Mouse (Mus musculus) limb, embryonic 10.5 days (tissue): Measurements from ENCODE around the gene Map3k15. TPM values are rescaled to one million over a fixed set of nuclear protein-coding genes. Genes with fewer than 3 reads are reported as not detected.

Experiments used
- DNase-seq: peaks from one replicate; pipeline ENCODE4 v3.0.0-alpha.2; 2017; ENCODE audit warnings: low spot score
- H3K27ac ChIP-seq: fragments of 300-500 bp; sonication (generic); 2 replicates; pipeline ENCODE4 v1.5.1; 2016; ENCODE audit warnings: mild to moderate bottlenecking
- H3K27me3 ChIP-seq: fragments of 300-500 bp; sonication (generic); 2 replicates; pipeline ENCODE4 v1.6.1; 2016; ENCODE audit warnings: low read depth, mild to moderate bottlenecking; ENCODE audit not compliant: poor library complexity, severe bottlenecking
- H3K36me3 ChIP-seq: fragments of 300-500 bp; sonication (generic); 2 replicates; pipeline ENCODE4 v1.6.1; 2016; ENCODE audit warnings: mild to moderate bottlenecking, moderate library complexity
- H3K4me1 ChIP-seq: fragments of 300-500 bp; sonication (generic); 2 replicates; pipeline ENCODE4 v1.6.1; 2016
- H3K4me3 ChIP-seq: fragments of 300-500 bp; sonication (generic); 2 replicates; pipeline ENCODE4 v1.5.1; 2016; ENCODE audit warnings: mild to moderate bottlenecking, moderate library complexity
- H3K9me3 ChIP-seq: fragments of 300-500 bp; sonication (generic); replicated peaks from 2 replicates; pipeline ENCODE4 v1.6.1; 2016; ENCODE audit warnings: mild to moderate bottlenecking
- WGBS: fragments of 180-500 bp; shearing (Covaris S2); methylation state at CpG from one replicate; pipeline ENCODE4 v1.1.7; 2016; 5-methylcytosine and 5-hydroxymethylcytosine counted together
- polyA plus RNA-seq: library from polyadenylated mRNA; unstranded; fragments of >200 nt; fragmentation: Nextera tagmentation; extraction: Ambion mirVana; gene quantifications from 2 replicates; pipeline ENCODE4 v1.2.1, GENCODE M21; 2016

The Map3k15 gene
- polyA plus RNA-seq, 1 experiment from 2014 or later, result 0.15 TPM

DNA sequence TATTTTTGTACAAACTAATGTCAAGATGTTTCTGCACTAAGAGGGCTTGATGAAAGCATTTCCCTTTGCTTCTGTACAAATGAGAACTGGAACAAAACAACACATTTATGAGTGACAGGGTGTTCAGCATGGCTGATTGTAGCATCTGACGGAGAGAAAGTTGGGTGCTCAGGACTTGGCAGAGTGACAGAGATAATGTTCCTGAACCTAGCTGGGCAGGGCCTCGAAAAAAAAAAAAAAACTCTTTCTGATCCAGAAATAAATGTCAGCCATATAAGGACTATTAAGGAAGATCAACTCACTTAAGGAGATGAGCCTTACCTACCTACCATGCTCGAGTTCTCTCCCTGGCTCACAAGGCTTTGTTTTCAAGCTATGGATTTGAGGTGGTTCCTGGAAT, 12.0 kb upstream of the Map3k15 start:
- Histone ChIP-seq H3K27me3 (peaks cover 83% of the 10 kb centered on the region), H3K36me3 (no peaks in the 10 kb centered on the region), H3K27ac (no peak overlapping the region), H3K4me1 (no peaks in the 10 kb centered on the region), H3K9me3 (no peaks in the 10 kb centered on the region), H3K4me3 (no peak overlapping the region)
- 79% methylated on average over 3 of the region's 3 CpGs for WGBS
- DNase-seq, result no peak

- no peaks in the 10 kb centered on the region for H3K36me3 ChIP-seq
- H3K4me1 ChIP-seq, result no peaks in the 10 kb centered on the region
- H3K9me3 ChIP-seq, result no peaks in the 10 kb centered on the region
- H3K27me3 ChIP-seq, result peaks cover 96% of the 10 kb centered on the region
- 92% methylated on average over 6 of the region's 6 CpGs for WGBS
- DNase-seq, result no peak
- no peak overlapping the region for H3K27ac ChIP-seq
- H3K4me3 ChIP-seq, result no peak overlapping the region
Observed at GRCm38 (mm10) chrX:159995808-159996207, 7.6 kb downstream of the Map3k15 start.

- H3K27ac ChIP-seq, result no peak overlapping the region
- H3K27me3 ChIP-seq, result peaks cover 63% of the 10 kb centered on the region
- no peak overlapping the region for H3K4me3 ChIP-seq
- no peaks in the 10 kb centered on the region for H3K4me1 ChIP-seq
- no peak for DNase-seq
- H3K9me3 ChIP-seq, result no peaks in the 10 kb centered on the region
- H3K36me3 ChIP-seq, result no peaks in the 10 kb centered on the region
- WGBS, result 72% methylated on average over 1 of the region's 1 CpGs
Observed at GRCm38 (mm10) chrX:160053306-160053705, 65.1 kb downstream of the Map3k15 start.

GRCm38 (mm10) chrX:160054643-160055042, 66.4 kb downstream of the Map3k15 start:
- H3K27me3 ChIP-seq, result peaks cover 57% of the 10 kb centered on the region
- WGBS, result 88% methylated on average over 5 of the region's 5 CpGs
- no peaks in the 10 kb centered on the region for H3K9me3 ChIP-seq

GRCm38 (mm10) chrX:160091973-160092372, 103.7 kb downstream of the Map3k15 start:
- DNase-seq, result no peak
- H3K9me3 ChIP-seq, result no peaks in the 10 kb centered on the region
- no peaks in the 10 kb centered on the region for H3K36me3 ChIP-seq
- H3K4me3 ChIP-seq, result no peak overlapping the region
- H3K27me3 ChIP-seq, result peaks cover 55% of the 10 kb centered on the region
- WGBS, result 88% methylated on average over 1 of the region's 1 CpGs
- H3K4me1 ChIP-seq, result no peaks in the 10 kb centered on the region
- H3K27ac ChIP-seq, result no peak overlapping the region

More at GRCm38 (mm10) chrX:160054643-160055042, 66.4 kb downstream of the Map3k15 start:
- H3K4me3 ChIP-seq, result no peak overlapping the region
- no peak overlapping the region for H3K27ac ChIP-seq
- H3K36me3 ChIP-seq, result no peaks in the 10 kb centered on the region
- no peak for DNase-seq
- no peaks in the 10 kb centered on the region for H3K4me1 ChIP-seq

DNA sequence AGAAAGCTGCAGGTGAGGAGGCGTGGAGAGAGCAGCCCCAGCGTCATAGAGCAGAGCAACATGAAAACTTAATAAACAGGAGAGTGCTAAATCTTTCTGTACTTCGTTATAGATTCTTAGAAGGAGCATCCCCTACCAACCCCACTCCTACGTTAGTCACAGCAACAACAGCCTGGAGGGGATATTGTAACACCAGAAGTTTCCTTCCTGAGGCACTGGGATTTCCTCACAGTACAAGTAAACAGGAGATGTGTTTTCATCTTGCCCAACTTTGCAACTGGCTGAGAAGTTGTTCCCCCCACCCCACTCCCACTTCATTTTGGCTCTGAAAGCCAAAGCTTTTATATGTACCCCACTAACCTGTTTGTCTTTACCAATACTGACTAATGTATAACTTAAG, 119.6 kb downstream of the Map3k15 start:
- peaks cover 87% of the 10 kb centered on the region for H3K27me3 ChIP-seq
- no peak for DNase-seq
- H3K36me3 ChIP-seq, result no peaks in the 10 kb centered on the region
- H3K9me3 ChIP-seq, result no peaks in the 10 kb centered on the region
- H3K4me3 ChIP-seq, result no peak overlapping the region
- no peak overlapping the region for H3K27ac ChIP-seq
- 67% methylated on average over 4 of the region's 4 CpGs for WGBS
- H3K4me1 ChIP-seq, result no peaks in the 10 kb centered on the region

GRCm38 (mm10) chrX:160113777-160114176, 125.5 kb downstream of the Map3k15 start:
- 94% methylated on average over 1 of the region's 1 CpGs for WGBS
- H3K27ac ChIP-seq, result no peak overlapping the region
- H3K4me3 ChIP-seq, result no peak overlapping the region
- H3K9me3 ChIP-seq, result no peaks in the 10 kb centered on the region
- DNase-seq, result no peak
- H3K4me1 ChIP-seq, result no peaks in the 10 kb centered on the region
- 0 out of 2 replicates have a peak, but pooled peaks cover under 1% of the 10 kb centered on the region for H3K36me3 ChIP-seq
- peaks cover 88% of the 10 kb centered on the region for H3K27me3 ChIP-seq

GRCm38 (mm10) chrX:160116074-160116473, 127.8 kb downstream of the Map3k15 start:
- Histone ChIP-seq H3K36me3 (peaks cover 17% of the 10 kb centered on the region), H3K4me1 (no peaks in the 10 kb centered on the region), H3K27ac (no peak overlapping the region), H3K9me3 (no peaks in the 10 kb centered on the region), H3K27me3 (peaks cover 90% of the 10 kb centered on the region), H3K4me3 (no peak overlapping the region)
- DNase-seq, result no peak

DNA sequence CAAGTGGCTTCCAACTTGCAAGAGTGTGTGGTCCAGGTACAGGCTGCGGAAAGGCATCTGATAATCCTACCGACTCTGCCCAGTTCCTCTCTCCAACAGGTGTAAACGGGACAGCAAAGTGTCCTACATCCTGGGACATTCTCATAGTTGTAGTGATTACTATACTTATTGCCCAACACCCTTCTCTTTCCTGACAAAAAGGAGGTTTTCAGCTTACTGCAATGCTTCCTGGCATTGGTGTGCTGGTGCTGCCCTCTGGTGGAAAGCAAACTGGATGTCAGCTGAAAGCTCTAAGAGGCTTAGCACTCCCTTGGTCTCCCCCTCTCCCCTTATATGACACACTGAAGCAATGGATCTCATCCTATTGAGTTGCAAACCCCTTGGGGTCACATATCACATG, 128.4 kb downstream of the Map3k15 start:
- 85% methylated on average over 3 of the region's 3 CpGs for WGBS
- H3K27ac ChIP-seq, result no peak overlapping the region
- no peaks in the 10 kb centered on the region for H3K4me1 ChIP-seq
- H3K9me3 ChIP-seq, result no peaks in the 10 kb centered on the region
- peaks cover 22% of the 10 kb centered on the region for H3K36me3 ChIP-seq
- peaks cover 90% of the 10 kb centered on the region for H3K27me3 ChIP-seq
- H3K4me3 ChIP-seq, result no peak overlapping the region
- DNase-seq, result peak; percentile 44

DNA sequence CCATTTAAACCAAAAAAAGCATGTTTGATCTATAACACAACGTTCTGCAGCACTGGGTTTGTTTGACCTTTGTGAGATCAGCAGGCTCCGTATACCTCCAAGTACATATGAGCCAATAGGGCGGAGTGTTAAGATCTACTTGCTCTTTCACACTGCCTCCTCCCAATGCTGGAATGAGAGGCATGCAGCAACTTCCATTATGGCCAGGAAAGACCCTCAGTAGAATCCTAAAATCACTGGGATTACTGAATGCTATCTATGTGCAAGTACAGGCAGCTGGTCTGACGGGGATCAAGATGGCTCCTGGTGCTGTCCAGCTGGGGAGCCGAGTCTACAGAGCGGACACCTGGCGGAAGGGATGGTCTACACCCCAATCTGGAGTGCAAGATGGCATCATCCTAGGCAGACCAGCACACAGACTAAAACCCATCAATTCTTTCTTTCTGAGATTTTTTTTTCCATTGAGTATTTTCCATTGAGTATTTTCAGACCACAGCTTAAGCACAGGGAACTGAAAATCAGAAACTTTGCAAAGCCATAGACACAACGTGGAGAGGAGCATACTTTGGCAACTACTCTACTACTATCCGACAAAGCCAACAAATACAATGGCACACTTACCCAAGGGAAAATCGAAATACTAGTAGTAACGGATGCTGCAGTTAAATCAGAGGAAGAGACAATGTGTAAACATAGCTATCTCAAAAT, 146.1 kb downstream of the Map3k15 start:
- WGBS, result 91% methylated on average over 11 of the region's 11 CpGs
- Histone ChIP-seq H3K4me1 (0 out of 2 replicates have a peak, but pooled peaks cover 2% of the 10 kb centered on the region), H3K27ac (no peak overlapping the region), H3K27me3 (peaks cover 82% of the 10 kb centered on the region), H3K9me3 (no peaks in the 10 kb centered on the region), H3K4me3 (no peak overlapping the region), H3K36me3 (peaks cover 26% of the 10 kb centered on the region)
- DNase-seq, result no peak

DNA sequence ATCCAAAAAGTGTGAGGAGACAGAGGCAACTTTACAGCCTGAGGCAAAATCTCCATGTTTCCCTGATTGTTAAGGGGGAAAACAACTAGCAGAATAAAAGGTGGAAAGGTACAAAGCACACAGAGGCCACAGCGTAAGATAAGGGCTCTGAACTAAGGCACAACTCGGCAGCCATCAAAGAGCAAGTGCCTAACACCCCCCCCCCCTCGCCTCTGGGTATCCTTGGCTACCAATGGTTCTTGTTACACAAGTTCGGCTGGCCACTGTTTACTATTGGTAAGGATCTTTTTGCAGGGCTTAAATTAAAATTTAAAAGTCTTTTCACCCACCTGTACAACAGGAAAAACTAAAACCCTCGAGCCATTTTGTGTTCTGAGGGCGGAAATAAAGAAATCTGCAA, 147.5 kb downstream of the Map3k15 start:
- H3K27ac ChIP-seq, result no peak overlapping the region
- H3K36me3 ChIP-seq, result peaks cover 15% of the 10 kb centered on the region
- no peaks in the 10 kb centered on the region for H3K9me3 ChIP-seq
- peak overlapping the region; percentile 72; the same call in 1 of the 2 replicates for H3K4me3 ChIP-seq
- H3K27me3 ChIP-seq, result peaks cover 86% of the 10 kb centered on the region
- 31% methylated on average over 6 of the region's 6 CpGs for WGBS
- H3K4me1 ChIP-seq, result 0 out of 2 replicates have a peak, but pooled peaks cover 2% of the 10 kb centered on the region
- DNase-seq, result no peak

- H3K36me3 ChIP-seq, result peaks cover 10% of the 10 kb centered on the region
- H3K4me1 ChIP-seq, result 0 out of 2 replicates have a peak, but pooled peaks cover 2% of the 10 kb centered on the region
- peak overlapping the region; percentile 72 for H3K4me3 ChIP-seq
- H3K9me3 ChIP-seq, result no peaks in the 10 kb centered on the region
- H3K27ac ChIP-seq, result no peak overlapping the region
- peaks cover 90% of the 10 kb centered on the region for H3K27me3 ChIP-seq
- DNase-seq, result no peak
- 33% methylated on average over 5 of the region's 5 CpGs for whole genome bisulfite sequencing
Observed at GRCm38 (mm10) chrX:160136153-160136552, 147.9 kb downstream of the Map3k15 start.

- WGBS, result 14% methylated on average over 18 of the region's 18 CpGs
- Histone ChIP-seq H3K36me3 (peaks cover under 1% of the 10 kb centered on the region; the same call in 1 of the 2 replicates), H3K27me3 (peaks cover 85% of the 10 kb centered on the region), H3K9me3 (no peaks in the 10 kb centered on the region), H3K4me1 (0 out of 2 replicates have a peak, but pooled peaks cover 2% of the 10 kb centered on the region), H3K4me3 (peak overlapping the region; percentile 72), H3K27ac (peak overlapping the region; percentile 92)
- DNase-seq, result no peak
Observed at GRCm38 (mm10) chrX:160137177-160137860, 149.1 kb downstream of the Map3k15 start.
